Mouse (Mus musculus) CH12.LX (cell line): Measurements from ENCODE around the gene Socs5.

Experiments used
- CHD1 ChIP-seq: IDR thresholded peaks from 2 replicates; pipeline ENCODE4 v1.6.1; 2012; ENCODE audit warnings: low read depth, low read length, improper control_type of control experiment, inconsistent platforms
- CTCF ChIP-seq, 2 experiments: IDR thresholded peaks in 1 of 2; conservative IDR thresholded peaks in 1 of 2; 2 replicates each; pipeline ENCODE4 v1.5.1; 2011 to 2012; ENCODE audit warnings: low read depth in 2 of 2, low read length in 2 of 2, improper control_type of control experiment in 1 of 2, inconsistent platforms in 1 of 2, mild to moderate bottlenecking in 1 of 2, moderate library complexity in 1 of 2
- MYC ChIP-seq: IDR thresholded peaks from 2 replicates; pipeline ENCODE4 v1.6.1; 2011; ENCODE audit warnings: low read depth, mild to moderate bottlenecking, improper control_type of control experiment, low read length
- POLR2A ChIP-seq: IDR thresholded peaks from 2 replicates; pipeline ENCODE4 v1.6.1; 2011; ENCODE audit warnings: low read depth, mild to moderate bottlenecking, improper control_type of control experiment, low read length
- TBP ChIP-seq: conservative IDR thresholded peaks from 2 replicates; pipeline ENCODE4 v1.6.1; 2011; ENCODE audit warnings: low read depth, low read length, improper control_type of control experiment

DNA sequence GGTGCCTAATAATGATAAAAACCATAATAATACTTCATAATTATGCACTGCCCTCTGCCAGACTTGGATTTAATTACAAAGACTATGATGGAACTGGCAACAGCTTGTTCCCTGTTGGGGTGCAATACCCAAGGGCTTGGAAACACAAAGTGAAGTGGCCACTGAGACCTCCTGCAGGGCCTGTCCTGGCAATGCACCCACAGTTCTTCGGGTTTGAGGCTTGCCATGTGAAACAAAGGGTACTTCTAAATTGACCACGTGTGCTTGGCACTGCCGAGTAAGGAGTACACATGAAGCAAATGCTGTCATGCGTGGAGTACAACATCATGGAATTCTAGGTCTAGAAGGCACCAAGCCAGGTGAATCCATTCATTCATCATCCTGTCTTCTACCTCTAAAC, 3.2 kb upstream of the Socs5 start:
- TF ChIP-seq CTCF (conservative IDR thresholded peaks at IDR 0.05 in 1 of 2, IDR thresholded peaks at IDR 0.05 in 1 of 2; ENCODE audit: low read depth in 2 of 2, low read length in 2 of 2) (no peak), POLR2A (no peak), CHD1 (no peak), MYC (no peak), TBP (no peak)
